Mouse (Mus musculus) intestine, embryonic 16.5 days (tissue): ENCODE results near the gene Abca3. TPM values are rescaled to one million over a fixed set of nuclear protein-coding genes. Genes with fewer than 3 reads are reported as not detected.

ENCODE experiments used
- ATAC-seq: fragments of 200-750 bp; cut with Nextera tagmentation; 2 replicates; pipeline ENCODE4 v1.8.0; 2017; ENCODE audit warnings: moderate TSS enrichment, moderate library complexity
- H3K27ac ChIP-seq: fragments of 300-500 bp; sonication (generic); 2 replicates; pipeline ENCODE4 v1.5.1; 2014; ENCODE audit warnings: mild to moderate bottlenecking, low read length
- H3K27me3 ChIP-seq: fragments of 300-500 bp; sonication (generic); replicated peaks from 2 replicates; pipeline ENCODE4 v1.6.1; 2014; ENCODE audit warnings: low read length, control low read depth, mixed read lengths; ENCODE audit not compliant: control insufficient read depth, insufficient read depth
- H3K36me3 ChIP-seq: fragments of 300-500 bp; sonication (generic); 2 replicates; pipeline ENCODE4 v1.6.1; 2014; ENCODE audit warnings: low read length, control low read depth; ENCODE audit not compliant: control insufficient read depth, insufficient read depth
- H3K4me1 ChIP-seq: fragments of 300-500 bp; sonication (generic); 2 replicates; pipeline ENCODE4 v1.6.1; 2014; ENCODE audit warnings: low read length, control low read depth, mixed read lengths; ENCODE audit not compliant: control insufficient read depth, insufficient read depth
- H3K4me2 ChIP-seq: fragments of 300-500 bp; sonication (generic); 2 replicates; pipeline ENCODE4 v1.6.1; 2014; ENCODE audit warnings: low read depth, low read length, control low read depth
- H3K4me3 ChIP-seq: fragments of 300-500 bp; sonication (generic); 2 replicates; pipeline ENCODE4 v1.5.1; 2014; ENCODE audit warnings: mild to moderate bottlenecking, low read length
- H3K9ac ChIP-seq: fragments of 300-500 bp; sonication (generic); 2 replicates; pipeline ENCODE4 v1.6.1; 2014; ENCODE audit warnings: low read depth, low read length
- H3K9me3 ChIP-seq: fragments of 300-500 bp; sonication (generic); 2 replicates; pipeline ENCODE4 v1.6.1; 2016; ENCODE audit warnings: low read length, control low read depth; ENCODE audit not compliant: control insufficient read depth
- WGBS: fragments of 180-500 bp; shearing (Covaris S2); extraction: QIAGEN DNeasy Blood & Tissue Kit; methylation state at CpG from one replicate; pipeline ENCODE4 v1.1.7; 2014; 5-methylcytosine and 5-hydroxymethylcytosine counted together
- polyA plus RNA-seq: library from polyadenylated mRNA; unstranded; fragments of >200 nt; fragmentation: Nextera tagmentation; extraction: Ambion mirVana; gene quantifications from 2 replicates; pipeline ENCODE4 v1.2.1, GENCODE M21; 2015

The Abca3 gene
- polyA plus RNA-seq, 1 experiment from 2014 or later = 9.6 TPM

GRCm38 (mm10) chr17:24365863-24366262 lies 14.1 kb downstream of the Abca3 start:
- H3K9me3 ChIP-seq = no peaks in the 10 kb centered on the region
- no peak for ATAC-seq
- H3K27ac ChIP-seq = no peak overlapping the region
- no peaks in the 10 kb centered on the region for H3K4me1 ChIP-seq
- H3K36me3 ChIP-seq = peaks cover 2% of the 10 kb centered on the region; the same call in 1 of the 2 replicates
- H3K4me3 ChIP-seq = no peak overlapping the region
- no peak overlapping the region for H3K4me2 ChIP-seq
- WGBS = 59% methylated on average over 13 of the region's 13 CpGs
- H3K9ac ChIP-seq = no peak overlapping the region
- H3K27me3 ChIP-seq = no peaks in the 10 kb centered on the region

- H3K27ac ChIP-seq = no peak overlapping the region
- no peak overlapping the region for H3K4me3 ChIP-seq
- WGBS = 77% methylated on average over 4 of the region's 5 CpGs
- H3K9ac ChIP-seq = no peak overlapping the region
- no peak for ATAC-seq
- H3K4me2 ChIP-seq = no peak overlapping the region
- H3K4me1 ChIP-seq = no peaks in the 10 kb centered on the region
- no peaks in the 10 kb centered on the region for H3K27me3 ChIP-seq
- H3K9me3 ChIP-seq = no peaks in the 10 kb centered on the region
- H3K36me3 ChIP-seq = 0 out of 2 replicates have a peak, but pooled peaks cover 5% of the 10 kb centered on the region
These were observed 23.5 kb downstream of the Abca3 start for GRCm38 (mm10) chr17:24375094-24375712.

GRCm38 (mm10) chr17:24375886-24376285 lies 24.1 kb downstream of the Abca3 start:
- Histone ChIP-seq H3K36me3 (0 out of 2 replicates have a peak, but pooled peaks cover 5% of the 10 kb centered on the region), H3K4me3 (no peak overlapping the region), H3K9ac (no peak overlapping the region), H3K4me1 (no peaks in the 10 kb centered on the region), H3K4me2 (no peak overlapping the region), H3K27ac (no peak overlapping the region), H3K27me3 (no peaks in the 10 kb centered on the region), H3K9me3 (no peaks in the 10 kb centered on the region)
- 90% methylated on average over 6 of the region's 6 CpGs for WGBS
- ATAC-seq = no peak

- Histone ChIP-seq H3K27me3 (no peaks in the 10 kb centered on the region), H3K4me1 (no peaks in the 10 kb centered on the region), H3K27ac (no peak overlapping the region), H3K9me3 (no peaks in the 10 kb centered on the region), H3K9ac (no peak overlapping the region), H3K4me3 (no peak overlapping the region), H3K36me3 (0 out of 2 replicates have a peak, but pooled peaks cover 9% of the 10 kb centered on the region), H3K4me2 (no peak overlapping the region)
- WGBS = 95% methylated on average over 2 of the region's 2 CpGs
- ATAC-seq = no peak
These were observed 26.7 kb downstream of the Abca3 start for GRCm38 (mm10) chr17:24378496-24378895.

- Histone ChIP-seq H3K4me3 (no peak overlapping the region), H3K36me3 (peaks cover 7% of the 10 kb centered on the region; the same call in 1 of the 2 replicates), H3K27ac (no peak overlapping the region), H3K4me1 (no peaks in the 10 kb centered on the region), H3K27me3 (no peaks in the 10 kb centered on the region), H3K9me3 (no peaks in the 10 kb centered on the region), H3K4me2 (no peak overlapping the region), H3K9ac (no peak overlapping the region)
- ATAC-seq = no peak
- 82% methylated on average over 8 of the region's 8 CpGs for WGBS
These were observed 32.0 kb downstream of the Abca3 start for GRCm38 (mm10) chr17:24383789-24384188.

GRCm38 (mm10) chr17:24388711-24389110 lies 37.0 kb downstream of the Abca3 start:
- H3K9ac ChIP-seq = no peak overlapping the region
- no peaks in the 10 kb centered on the region for H3K9me3 ChIP-seq
- no peak overlapping the region for H3K4me2 ChIP-seq
- H3K27ac ChIP-seq = no peak overlapping the region
- no peaks in the 10 kb centered on the region for H3K4me1 ChIP-seq
- no peaks in the 10 kb centered on the region for H3K27me3 ChIP-seq
- no peak for ATAC-seq
- 83% methylated on average over 5 of the region's 5 CpGs for WGBS
- H3K4me3 ChIP-seq = no peak overlapping the region
- H3K36me3 ChIP-seq = peaks cover 2% of the 10 kb centered on the region; the same call in 1 of the 2 replicates

GRCm38 (mm10) chr17:24389865-24390264 lies 38.1 kb downstream of the Abca3 start:
- Histone ChIP-seq H3K9me3 (no peaks in the 10 kb centered on the region), H3K27me3 (no peaks in the 10 kb centered on the region), H3K4me3 (no peak overlapping the region), H3K4me1 (no peaks in the 10 kb centered on the region), H3K9ac (no peak overlapping the region), H3K4me2 (no peak overlapping the region), H3K36me3 (no peaks in the 10 kb centered on the region; the same call in 1 of the 2 replicates), H3K27ac (no peak overlapping the region)
- WGBS = 8% methylated on average over 2 of the region's 2 CpGs
- ATAC-seq = no peak

GRCm38 (mm10) chr17:24391149-24391548 lies 39.4 kb downstream of the Abca3 start:
- no peak for ATAC-seq
- 72% methylated on average over 8 of the region's 8 CpGs for WGBS

GRCm38 (mm10) chr17:24393527-24393926 lies 41.8 kb downstream of the Abca3 start:
- no peaks in the 10 kb centered on the region for H3K4me1 ChIP-seq
- peak; percentile 93 for ATAC-seq
- no peak overlapping the region for H3K4me3 ChIP-seq
- no peak overlapping the region for H3K27ac ChIP-seq
- no peaks in the 10 kb centered on the region for H3K36me3 ChIP-seq
- 22% methylated on average over 4 of the region's 4 CpGs for WGBS
- no peak overlapping the region for H3K9ac ChIP-seq
- no peaks in the 10 kb centered on the region for H3K9me3 ChIP-seq
- no peak overlapping the region for H3K4me2 ChIP-seq
- no peaks in the 10 kb centered on the region for H3K27me3 ChIP-seq

More at GRCm38 (mm10) chr17:24391149-24391548, 39.4 kb downstream of the Abca3 start:
- Histone ChIP-seq H3K36me3 (no peaks in the 10 kb centered on the region), H3K9me3 (no peaks in the 10 kb centered on the region), H3K4me3 (no peak overlapping the region), H3K27me3 (no peaks in the 10 kb centered on the region), H3K9ac (no peak overlapping the region), H3K27ac (no peak overlapping the region), H3K4me2 (no peak overlapping the region), H3K4me1 (no peaks in the 10 kb centered on the region)

GRCm38 (mm10) chr17:24394456-24394855 lies 42.7 kb downstream of the Abca3 start:
- no peak for ATAC-seq
- Histone ChIP-seq H3K9me3 (no peaks in the 10 kb centered on the region), H3K9ac (no peak overlapping the region), H3K27me3 (no peaks in the 10 kb centered on the region), H3K4me2 (no peak overlapping the region), H3K4me1 (no peaks in the 10 kb centered on the region), H3K4me3 (no peak overlapping the region), H3K27ac (no peak overlapping the region), H3K36me3 (no peaks in the 10 kb centered on the region)
- WGBS = 83% methylated on average over 7 of the region's 7 CpGs
